Mouse (Mus musculus) left cerebral cortex, adult 18-20 months (tissue): Measurements from ENCODE around the gene Pglyrp2. TPM values are rescaled to one million over a fixed set of nuclear protein-coding genes. Genes with fewer than 3 reads are reported as not detected.

Experiments
- DNase-seq, 2 experiments: peaks; one replicate each; pipeline ENCODE4 v3.0.0; 2021 to 2022; ENCODE audit warnings: low spot score in 2 of 2, mixed read lengths in 1 of 2
- total RNA-seq, 2 experiments: library from RNA; stranded (reverse); gene quantifications; 2 replicates each; pipeline ENCODE4 v1.2.3; 2021

The Pglyrp2 gene
- total RNA-seq, 2 experiments from 2014 or later, result not detected

DNA sequence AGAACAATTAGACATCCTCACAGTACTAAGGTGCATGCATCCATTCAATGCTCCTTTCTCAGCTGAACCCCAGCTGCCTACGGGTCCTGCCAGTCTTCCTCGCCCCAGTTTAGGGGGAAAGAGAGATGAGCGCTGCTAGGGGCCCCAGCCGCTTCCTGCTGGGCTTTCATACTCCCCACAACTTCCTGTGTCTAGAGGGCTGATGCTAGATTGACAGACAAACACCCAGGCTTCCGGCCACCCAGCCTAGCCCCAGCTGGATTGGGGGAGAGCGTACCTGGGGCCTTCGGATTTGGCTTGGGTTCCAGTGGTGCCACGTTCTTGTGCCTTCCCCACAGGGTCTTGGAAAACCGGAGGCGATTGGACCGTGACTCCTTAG lies 21.2 kb downstream of the Pglyrp2 start:
- no peak for DNase-seq

DNA sequence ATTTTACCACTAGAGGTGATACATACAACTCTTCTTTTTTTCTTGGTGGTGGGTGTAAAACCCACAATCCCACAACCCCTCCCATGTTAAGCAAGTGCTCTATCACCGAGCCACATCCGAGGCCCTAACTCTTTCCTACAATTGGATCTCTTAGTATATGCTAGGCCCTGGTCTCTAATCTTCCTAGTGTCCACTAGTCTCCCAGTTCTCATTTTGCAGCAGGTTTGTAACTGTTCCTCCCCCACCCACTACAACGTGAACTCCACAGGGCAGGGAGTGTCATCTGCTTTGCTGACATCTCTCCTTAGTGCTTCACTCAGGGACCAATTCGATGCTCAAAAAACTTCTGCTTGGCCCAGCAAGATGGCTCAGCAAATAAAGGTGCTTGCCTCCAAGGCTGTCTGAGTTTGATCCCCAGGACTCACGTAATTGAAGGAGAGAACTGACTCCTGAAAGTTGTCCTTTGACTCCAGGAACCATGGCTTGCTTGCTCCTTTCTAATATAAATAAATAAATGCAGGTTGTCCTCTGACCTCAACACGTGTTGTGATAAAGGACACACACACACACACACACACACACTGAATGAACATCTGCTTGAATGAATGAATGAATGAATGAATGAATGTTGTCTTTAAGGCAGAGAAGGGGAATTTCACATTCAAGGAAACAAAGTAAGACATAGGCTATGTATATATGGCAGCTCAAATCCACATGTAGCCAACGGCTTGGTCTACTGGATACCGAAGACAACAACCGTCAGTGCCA lies 21.8 kb downstream of the Pglyrp2 start:
- no peak for DNase-seq

DNA sequence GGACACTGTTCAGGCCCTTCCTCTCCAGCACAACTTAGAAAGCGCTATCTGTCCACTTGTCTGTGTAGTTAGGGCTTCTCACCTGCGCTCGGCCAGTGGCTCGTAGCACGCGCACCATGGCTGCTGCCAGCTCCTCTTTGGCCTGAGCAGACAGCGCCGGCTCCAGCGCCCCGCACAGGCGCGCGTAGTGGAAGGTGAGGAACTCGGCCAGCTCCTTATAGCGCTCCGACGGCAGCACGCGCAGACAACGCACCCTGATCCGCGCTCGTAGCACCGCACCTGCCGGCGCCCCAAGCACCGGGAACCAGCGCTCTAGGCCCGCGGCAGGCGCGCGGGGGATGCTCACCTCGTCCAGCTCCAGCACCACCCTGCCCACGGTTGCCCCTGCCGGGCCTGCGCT lies 27.7 kb downstream of the Pglyrp2 start:
- no peak for DNase-seq

DNA sequence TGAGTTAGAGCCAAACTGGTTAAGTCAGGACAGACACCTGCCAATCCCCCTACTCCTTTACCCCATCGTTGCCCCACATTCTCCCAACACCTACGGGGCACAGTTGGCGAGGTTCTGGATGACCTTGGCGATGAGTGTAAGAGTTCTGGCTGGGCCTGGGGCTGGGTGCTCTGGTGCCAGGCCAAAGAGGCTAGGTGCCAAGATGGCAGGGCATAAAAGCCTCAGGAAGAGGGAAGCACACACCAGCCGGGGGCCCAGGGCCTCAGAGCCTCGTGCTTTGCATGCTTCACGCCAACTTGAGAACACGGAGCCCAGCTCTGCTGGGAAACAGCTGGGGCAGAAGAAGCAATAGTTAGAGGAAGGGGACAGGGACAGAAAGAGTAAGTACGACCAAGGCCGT lies 30.0 kb downstream of the Pglyrp2 start:
- no peak for DNase-seq

DNA sequence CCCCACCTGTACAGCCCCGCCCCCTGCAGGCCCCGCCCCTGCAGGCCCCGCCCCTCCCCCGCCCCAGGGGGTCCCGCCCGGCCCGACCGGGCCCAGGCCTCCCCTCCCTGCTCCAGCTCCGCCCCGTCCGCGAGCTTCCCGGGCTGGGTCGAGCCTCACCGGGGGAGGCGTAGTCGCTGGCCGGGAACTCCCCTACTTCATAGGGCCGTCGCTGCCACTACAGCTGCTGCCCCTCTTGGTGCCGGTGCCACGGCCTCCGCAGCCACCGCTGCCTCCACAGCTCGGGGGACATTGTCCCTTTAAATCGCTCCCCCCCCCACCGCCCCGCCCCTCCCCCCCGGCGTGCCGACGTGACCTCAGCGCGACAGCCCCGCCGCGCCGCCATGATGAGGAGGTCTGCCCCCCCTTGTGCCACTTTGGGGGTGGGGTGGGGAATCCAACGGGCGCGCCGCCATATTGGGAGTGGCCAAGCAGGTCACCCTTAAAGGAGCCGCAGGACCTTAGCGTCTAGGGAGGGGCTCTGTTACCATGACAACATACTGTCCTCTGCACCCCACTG lies 34.8 kb downstream of the Pglyrp2 start, which contains the start of gene Wiz:
TSS of gene Wiz (minus strand) at position 339 of the 559 bp plus-strand sequence.
- DNase-seq, result peak; percentile 93 to 94

DNA sequence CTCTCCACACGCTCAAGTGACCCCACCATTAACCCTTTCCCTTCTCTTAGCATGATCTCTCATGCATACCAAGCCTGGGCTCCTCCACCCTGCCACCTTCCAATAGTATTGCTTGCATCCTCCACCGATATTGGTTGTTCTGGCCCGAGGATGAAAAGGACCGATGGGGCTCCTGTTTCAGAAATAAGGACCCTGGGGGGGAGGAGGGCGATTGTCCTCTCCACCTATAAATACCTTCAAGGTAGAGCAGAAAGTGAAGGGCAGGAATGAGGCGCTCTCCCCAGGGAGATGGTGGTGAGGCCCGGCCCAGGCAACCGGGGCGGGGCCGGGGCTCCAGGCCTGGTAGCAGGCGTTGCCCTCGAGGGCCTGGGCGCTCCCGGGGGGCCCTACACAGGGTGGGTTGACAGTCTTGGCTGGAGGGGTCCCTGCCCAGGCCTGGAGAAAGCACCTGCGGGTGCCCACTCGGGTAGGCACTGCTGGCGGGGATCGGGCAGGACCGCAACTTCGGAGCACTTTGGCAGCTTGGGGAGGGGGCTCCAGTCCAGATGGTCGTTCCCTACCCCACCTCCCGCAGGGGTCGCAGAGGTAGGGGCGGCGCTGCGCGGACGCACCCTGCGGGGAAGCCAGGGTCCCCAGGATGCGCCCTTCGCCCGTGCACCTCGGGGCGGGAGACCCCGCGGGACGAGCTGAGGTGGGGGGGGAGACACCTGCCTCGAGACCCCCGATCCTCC lies 35.4 kb downstream of the Pglyrp2 start:
- DNase-seq, result peak in 1 of 2 experiments; percentile 13

DNA sequence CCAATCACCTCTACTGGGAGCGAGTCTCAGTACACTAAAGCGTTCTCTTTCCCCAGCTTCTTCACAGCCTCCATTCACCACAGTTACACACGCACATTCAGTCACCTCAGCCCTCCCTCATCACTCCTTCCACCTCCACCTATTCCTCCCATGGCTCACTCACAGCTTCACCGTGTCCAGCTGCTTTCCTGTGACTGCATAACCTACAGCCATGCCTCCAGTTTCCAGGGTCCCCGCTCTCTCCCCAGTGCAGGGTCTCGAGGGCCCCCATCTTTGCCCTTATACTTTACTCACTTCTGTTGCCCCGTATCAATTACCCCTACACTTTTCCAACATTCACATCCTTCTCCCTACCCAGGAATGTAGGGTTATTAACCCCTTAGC lies 36.0 kb downstream of the Pglyrp2 start:
- DNase-seq, result no peak

DNA sequence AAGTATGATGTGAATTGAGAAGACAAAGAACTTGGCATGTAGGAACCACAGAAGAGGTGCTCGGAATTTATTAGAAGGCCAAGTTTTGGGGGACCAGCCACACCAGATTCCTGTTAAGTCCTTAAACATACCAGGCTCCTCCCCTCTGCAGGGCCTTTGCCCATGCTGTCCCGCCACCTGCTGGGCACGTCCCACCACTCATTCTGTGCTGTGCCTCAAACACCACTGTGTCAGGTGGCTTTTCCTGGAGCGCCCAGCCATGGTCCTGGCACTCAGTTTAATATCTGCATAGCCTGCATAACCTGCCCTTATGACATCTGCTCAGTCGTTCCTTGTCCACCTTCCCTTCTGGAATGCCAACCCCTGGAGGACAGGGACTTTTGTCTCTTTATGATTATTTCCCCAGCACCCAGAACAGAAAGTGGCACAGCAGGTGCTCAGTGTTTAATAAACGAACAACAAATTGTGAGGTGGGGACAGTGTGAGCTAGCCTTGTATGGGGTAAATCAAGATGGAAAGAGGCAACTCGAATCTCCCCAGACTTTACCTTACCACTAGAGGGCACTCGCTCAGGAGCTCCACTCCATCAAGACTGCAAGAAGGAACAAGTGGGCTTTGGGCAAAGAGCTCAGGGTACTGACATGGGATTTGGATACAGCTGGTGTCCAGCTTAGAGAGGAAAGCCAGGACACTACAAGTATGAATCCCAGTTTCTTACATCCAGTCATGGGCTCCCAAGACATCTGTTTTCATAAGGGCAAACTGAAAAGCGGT lies 37.1 kb downstream of the Pglyrp2 start:
- DNase-seq, result peak; percentile 42 to 59

DNA sequence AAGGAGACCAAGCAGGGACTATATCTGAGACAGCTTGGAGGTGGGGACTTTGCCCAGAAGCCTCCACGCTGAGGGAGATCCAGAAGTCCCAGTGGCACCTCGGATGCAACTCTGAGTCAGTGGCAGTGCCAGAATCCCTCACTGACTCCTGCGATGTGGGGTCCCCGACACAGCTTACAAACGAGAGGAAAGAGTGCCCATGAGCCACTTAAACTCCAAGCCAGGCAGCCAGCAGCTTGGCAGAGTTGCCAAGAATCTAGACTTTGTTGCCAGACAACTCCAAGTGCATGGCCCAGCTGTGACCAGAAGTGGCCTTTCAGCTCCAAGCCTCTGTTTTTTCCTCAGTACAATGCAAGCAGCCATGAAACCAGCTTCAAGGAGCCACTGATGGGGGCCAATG lies 40.3 kb downstream of the Pglyrp2 start:
- no peak for DNase-seq

DNA sequence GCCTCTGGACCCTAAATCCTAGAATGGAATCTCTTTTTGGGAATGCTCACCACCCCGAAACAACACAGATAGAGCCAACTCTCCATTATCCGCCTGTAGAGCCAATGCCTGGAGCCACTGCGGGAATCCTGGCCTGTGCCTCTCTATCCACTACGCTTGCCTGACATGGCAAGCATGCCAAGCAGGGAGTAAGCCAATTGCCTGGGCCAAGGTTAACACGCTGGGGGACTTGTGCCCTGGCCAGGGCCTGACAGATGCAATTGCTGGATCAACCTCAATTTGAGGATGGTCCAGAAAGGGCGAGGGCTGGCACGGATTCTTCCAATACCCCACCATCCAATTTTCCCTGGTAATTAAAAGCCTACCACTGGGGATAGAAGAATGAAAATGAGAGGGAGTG lies 41.4 kb downstream of the Pglyrp2 start:
- no peak for DNase-seq

DNA sequence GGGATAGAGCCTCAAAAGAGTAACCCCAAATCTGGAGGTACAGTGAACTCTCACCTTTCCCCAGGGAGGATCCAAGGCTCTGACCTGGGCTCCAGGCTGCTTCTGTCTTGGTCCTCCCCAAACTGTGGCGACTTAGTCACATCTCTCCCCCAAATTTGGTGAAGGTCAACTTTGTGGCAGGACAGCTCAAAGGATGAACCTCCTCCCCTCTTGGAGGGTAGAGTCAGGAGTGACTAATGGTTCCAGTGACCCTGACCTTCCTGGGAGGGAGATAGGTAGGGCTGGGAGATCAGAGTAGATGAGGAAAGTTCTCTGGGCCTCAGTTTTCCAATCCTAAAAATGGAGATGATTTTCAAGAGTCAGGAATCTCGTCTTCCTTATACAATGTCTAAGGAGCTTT lies 45.2 kb downstream of the Pglyrp2 start:
- no peak for DNase-seq

DNA sequence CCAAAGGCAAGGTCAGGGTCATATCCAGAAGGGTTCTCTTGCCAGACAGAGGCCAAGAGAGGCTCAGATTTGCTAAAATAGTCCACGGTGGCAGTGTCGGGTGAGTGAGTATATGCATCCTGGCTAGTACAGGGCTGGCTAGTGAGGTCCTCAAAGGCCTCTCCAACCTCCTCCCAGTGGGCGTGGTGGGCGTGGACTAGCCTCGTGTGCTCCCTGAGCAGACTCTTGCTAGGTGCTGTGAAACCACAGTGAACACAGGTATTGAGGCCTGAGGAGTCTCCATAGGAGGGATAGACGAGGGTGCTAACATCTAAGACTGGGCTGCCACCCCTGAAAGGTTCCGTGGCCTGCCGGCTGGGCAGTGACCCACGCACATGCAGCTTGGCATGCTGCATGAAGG lies 46.8 kb downstream of the Pglyrp2 start:
- DNase-seq, result no peak

DNA sequence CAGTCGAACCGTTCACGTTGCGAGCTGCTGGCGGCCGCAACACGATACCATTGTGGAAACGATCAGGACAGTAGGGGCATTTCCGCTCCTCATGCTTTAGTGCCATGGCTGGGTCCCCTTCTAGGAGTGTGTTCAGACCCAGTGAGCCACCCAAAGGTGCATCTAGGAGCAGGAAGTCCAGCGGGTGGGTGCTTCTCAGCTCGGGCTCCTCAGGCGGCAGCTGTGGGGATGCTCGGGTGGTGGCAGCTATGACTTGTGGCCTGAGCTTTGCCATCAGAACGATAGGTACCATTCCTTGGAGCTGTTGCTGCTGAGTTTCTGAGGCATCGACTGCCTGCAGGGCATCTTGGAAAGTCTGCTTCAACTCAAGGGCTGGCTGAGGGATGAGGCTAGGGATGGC lies 47.5 kb downstream of the Pglyrp2 start:
- no peak for DNase-seq

DNA sequence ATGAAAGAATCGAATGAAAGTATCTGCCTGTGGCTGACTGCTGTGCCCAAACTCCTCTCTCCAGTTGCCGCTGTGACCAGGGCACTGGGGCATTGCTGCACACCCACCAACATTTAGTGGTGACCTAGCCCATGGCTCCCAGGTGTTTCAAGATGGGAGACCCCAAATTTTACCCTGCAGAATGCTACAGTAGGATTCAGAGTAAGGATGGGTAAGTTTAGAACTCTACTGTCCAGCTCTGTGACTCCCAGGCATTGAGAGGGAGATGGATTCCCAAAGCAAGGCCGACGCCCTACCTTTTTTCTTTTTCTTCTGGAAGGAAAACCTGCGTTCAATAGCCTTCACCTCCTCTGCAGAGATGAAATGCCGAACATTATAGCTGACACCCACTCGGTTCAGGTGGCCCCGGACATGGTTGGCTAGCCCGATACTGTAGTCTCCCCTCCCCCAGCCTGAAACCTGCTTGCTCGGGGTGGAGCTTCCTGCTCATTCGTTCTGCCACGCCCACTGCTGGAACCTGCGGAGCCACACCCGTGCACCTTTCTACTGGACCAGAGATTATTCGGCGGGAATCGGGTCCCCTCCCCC lies 54.9 kb downstream of the Pglyrp2 start:
- DNase-seq, result no peak

DNA sequence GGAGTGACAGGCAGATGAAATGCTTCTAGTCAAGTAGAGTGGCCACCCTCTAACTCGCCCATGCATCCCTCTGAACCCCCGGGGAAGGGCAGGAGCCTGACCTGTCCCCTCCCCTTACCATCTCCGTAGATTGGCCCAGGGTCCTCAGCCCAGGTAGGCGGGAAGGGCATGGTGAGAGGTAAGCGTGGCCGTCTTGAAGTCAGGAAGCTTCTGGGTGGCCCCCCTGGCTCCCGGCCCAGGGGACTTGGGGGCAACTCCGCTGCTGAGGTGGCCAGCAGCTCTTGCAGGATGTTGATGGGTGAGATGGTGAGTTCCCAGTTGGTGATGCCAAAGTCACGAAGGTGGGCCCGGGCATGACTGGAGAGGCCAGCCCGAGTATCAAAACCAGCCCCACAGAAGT lies 56.3 kb downstream of the Pglyrp2 start:
- no peak for DNase-seq

DNA sequence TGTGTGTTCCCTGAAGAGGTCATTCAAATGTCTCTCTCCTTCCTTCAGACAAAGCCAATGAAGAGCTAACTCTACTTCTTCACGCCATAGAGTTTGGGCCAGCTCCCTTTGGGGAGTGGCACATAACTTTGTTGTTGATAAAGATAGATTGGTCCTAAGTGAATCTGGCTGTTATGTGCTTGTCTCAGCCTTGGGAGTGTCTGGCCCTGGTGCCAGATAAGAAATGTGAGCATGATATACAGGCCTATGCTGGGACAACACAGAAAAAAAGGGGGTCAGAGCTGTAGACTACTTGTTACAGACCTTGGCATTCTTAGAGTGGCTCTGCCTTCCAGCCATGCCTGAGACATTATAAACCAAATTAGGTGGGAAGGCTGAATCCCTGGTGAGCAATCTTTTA lies 58.7 kb downstream of the Pglyrp2 start:
- no peak for DNase-seq

DNA sequence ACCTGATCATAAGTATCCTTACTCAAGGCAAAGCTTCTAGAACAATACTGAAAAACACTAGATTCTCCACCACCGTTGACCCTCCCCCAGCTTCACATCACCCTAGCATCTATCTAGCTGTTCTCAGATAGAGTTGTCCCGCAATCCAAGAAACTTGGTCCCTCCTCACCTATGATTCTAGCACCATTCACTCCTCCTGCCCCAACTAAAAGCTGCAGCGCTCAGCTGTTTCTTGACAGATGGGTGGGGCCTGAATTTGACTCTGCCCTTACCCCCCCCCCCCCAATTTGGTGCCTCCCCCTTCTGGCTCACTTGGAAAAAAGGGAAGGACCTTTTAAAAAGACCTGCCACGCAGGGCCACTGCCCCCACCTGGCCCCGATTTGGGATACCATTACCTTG lies 59.1 kb downstream of the Pglyrp2 start:
- DNase-seq, result no peak

DNA sequence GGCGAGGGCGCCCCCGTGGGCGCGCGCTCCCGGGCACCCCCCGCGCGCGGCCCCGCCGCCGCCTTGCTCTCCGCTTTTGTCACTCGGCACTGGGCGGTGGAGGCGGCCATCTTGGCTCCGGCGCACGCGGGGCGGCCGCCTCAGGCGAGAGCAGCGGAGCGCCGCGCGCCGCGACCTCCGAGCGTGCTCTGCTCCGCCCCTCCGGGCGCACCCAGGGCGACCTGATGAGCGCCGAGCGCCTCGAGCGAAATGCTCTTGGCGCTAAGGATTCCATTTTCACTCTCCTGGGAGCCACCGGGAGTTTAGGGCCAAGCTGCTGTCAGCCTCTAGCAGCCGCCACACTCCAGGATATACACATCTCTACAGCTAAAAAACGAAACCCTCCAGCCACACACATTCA lies 59.6 kb downstream of the Pglyrp2 start:
- DNase-seq, result peak; percentile 87 to 92

DNA sequence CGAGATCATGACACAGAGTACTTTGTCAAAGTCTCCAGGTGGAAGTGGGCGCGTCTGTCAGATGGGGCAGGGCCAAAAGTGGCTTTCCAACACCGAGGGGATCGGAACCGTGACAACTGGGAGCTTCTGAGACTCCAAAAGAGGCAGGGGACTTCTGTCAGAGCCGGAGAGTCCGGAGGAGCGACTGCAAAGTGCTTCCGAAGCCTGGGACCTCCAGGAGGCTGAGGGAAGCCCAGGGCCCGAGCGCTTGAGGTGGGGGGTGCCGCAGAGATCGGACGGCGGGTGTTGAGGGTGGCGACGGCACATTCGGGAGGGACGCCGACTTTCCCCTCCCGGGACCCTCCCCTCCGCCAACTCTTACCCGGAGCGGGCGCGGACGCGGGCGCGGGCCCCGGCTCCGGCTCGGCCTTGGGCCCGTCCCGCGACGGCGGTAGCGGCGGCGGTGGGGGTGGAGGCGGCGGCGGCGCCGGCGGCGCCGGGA lies 60.1 kb downstream of the Pglyrp2 start:
- no peak for DNase-seq

DNA sequence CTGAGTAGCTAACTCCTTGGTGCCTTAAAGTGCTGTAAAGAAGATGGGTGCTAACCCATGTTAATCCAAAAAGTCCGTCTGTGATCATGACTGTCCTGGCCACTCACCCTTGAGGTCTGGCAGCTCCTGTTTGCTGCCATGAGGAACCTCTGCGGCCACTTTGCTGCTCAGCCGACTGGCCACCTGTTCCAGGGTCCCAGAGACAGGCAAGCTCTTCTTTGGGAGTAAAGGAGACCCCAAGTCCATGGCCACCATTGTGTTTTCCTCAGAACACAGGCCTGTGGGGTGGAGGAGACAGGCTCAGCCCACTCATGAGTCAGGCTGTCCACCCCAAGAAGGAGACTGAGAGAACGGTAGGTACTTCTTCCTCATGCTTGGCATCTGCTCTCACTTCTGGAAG lies 61.3 kb downstream of the Pglyrp2 start:
- DNase-seq, result no peak
